Mouse (Mus musculus) kidney, embryonic 14.5 days (tissue): Measurements from ENCODE around the gene Zmym6. TPM values are rescaled to one million over a fixed set of nuclear protein-coding genes. Genes with fewer than 3 reads are reported as not detected.

ENCODE experiments used
- ATAC-seq: fragments of 200-750 bp; cut with Nextera tagmentation; 2 replicates; pipeline ENCODE4 v1.8.0; 2017; ENCODE audit warnings: moderate number of reproducible peaks, mild to moderate bottlenecking, moderate TSS enrichment, moderate library complexity; ENCODE audit not compliant: low FRiP score, low TSS enrichment
- H3K27ac ChIP-seq: fragments of 300-500 bp; sonication (generic); 2 replicates; pipeline ENCODE4 v1.5.1; 2014; ENCODE audit warnings: low read depth, mild to moderate bottlenecking, low read length, moderate library complexity, mixed read lengths
- H3K27me3 ChIP-seq: fragments of 300-500 bp; sonication (generic); 2 replicates; pipeline ENCODE4 v1.6.1; 2014; ENCODE audit warnings: mild to moderate bottlenecking, low read length; ENCODE audit not compliant: control insufficient read depth, insufficient read depth
- H3K36me3 ChIP-seq: fragments of 300-500 bp; sonication (generic); 2 replicates; pipeline ENCODE4 v1.6.1; 2014; ENCODE audit warnings: low read length, mixed read lengths; ENCODE audit not compliant: control insufficient read depth, insufficient read depth
- H3K4me1 ChIP-seq: fragments of 300-500 bp; sonication (generic); 2 replicates; pipeline ENCODE4 v1.6.1; 2014; ENCODE audit warnings: low read length, mixed read lengths; ENCODE audit not compliant: control insufficient read depth, insufficient read depth
- H3K4me2 ChIP-seq: fragments of 300-500 bp; sonication (generic); replicated peaks from 2 replicates; pipeline ENCODE4 v1.6.1; 2014; ENCODE audit warnings: low read depth, mild to moderate bottlenecking, low read length
- H3K4me3 ChIP-seq: fragments of 300-500 bp; sonication (generic); 2 replicates; pipeline ENCODE4 v1.5.1; 2014; ENCODE audit warnings: mild to moderate bottlenecking, low read length
- H3K9ac ChIP-seq: fragments of 300-500 bp; sonication (generic); 2 replicates; pipeline ENCODE4 v1.6.1; 2014; ENCODE audit warnings: low read depth, mild to moderate bottlenecking, low read length, moderate library complexity
- H3K9me3 ChIP-seq: fragments of 300-500 bp; sonication (generic); 2 replicates; pipeline ENCODE4 v1.6.1; 2016; ENCODE audit warnings: low read length; ENCODE audit not compliant: control insufficient read depth
- WGBS: fragments of 180-500 bp; shearing (Covaris S2); extraction: QIAGEN DNeasy Blood & Tissue Kit; methylation state at CpG from one replicate; pipeline ENCODE4 v1.1.7; 2014; 5-methylcytosine and 5-hydroxymethylcytosine counted together
- polyA plus RNA-seq: library from polyadenylated mRNA; unstranded; fragments of >200 nt; fragmentation: Nextera tagmentation; extraction: Ambion mirVana; gene quantifications from 2 replicates; pipeline ENCODE4 v1.2.1, GENCODE M21; 2014

The Zmym6 gene
- 14.4 and 20.4 TPM in 2 replicates for polyA plus RNA-seq

DNA sequence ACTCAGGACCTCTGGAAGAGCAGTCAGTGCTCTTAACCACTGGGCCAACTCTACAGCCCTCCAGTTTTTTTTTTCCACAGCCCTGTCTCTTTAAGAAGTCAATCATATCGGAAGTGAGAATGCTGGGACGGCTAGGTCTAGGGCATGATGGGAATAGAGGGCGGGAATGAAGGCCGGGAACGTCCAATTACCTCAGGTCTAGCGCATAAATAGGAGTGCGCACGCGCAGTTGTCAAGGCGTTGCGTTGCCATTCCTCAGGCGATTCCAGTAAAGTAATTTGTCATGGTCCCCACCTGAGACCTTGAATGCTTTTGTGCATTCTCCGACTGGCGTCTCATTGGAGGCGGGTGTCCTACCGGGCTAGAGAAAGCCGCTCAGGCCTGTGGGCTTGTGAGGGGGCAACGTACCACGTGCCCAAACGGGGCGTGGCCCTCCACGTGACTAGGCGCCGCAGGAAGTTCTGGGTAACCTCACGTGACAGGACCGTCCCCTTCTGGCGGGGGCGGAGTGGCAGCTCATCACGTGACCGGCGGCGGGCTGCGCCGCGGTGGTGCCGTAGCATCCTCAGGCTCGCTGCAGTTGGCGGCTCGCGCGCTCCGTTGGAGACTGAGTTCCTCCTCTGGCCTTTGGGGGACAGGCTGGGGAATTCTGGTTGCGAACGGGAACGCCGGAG, at the start of gene Zmym6:
TSS of gene Zmym6 (plus strand) at position 509 of the 674 bp plus-strand sequence.
- Histone ChIP-seq H3K9ac (peak within 1 kb of the TSS; percentile 71), H3K4me2 (peak within 1 kb of the TSS; percentile 73), H3K4me1 (peaks cover 8% of the 10 kb centered on the region; the same call in 1 of the 2 replicates), H3K9me3 (no peaks in the 10 kb centered on the region), H3K36me3 (no peaks in the 10 kb centered on the region), H3K4me3 (peak within 1 kb of the TSS; percentile 62), H3K27ac (peak within 1 kb of the TSS; percentile 85), H3K27me3 (no peaks in the 10 kb centered on the region)
- peak; percentile 96 for ATAC-seq
- WGBS = under 1% methylated on average over 46 of the region's 46 CpGs

- Histone ChIP-seq H3K36me3 (peaks cover 86% of the 10 kb centered on the region), H3K9me3 (no peaks in the 10 kb centered on the region), H3K4me2 (no peak overlapping the region), H3K27me3 (no peaks in the 10 kb centered on the region), H3K27ac (no peak overlapping the region), H3K9ac (no peak overlapping the region), H3K4me1 (no peaks in the 10 kb centered on the region), H3K4me3 (no peak overlapping the region)
- 91% methylated on average over 3 of the region's 3 CpGs for WGBS
- no peak for ATAC-seq
Observed at GRCm38 (mm10) chr4:127037158-127037557, 40.0 kb upstream of the Zmym6 start.

GRCm38 (mm10) chr4:127037908-127038827, 39.0 kb upstream of the Zmym6 start:
- Histone ChIP-seq H3K36me3 (peaks cover 81% of the 10 kb centered on the region), H3K4me2 (no peak overlapping the region), H3K9me3 (no peaks in the 10 kb centered on the region), H3K4me3 (no peak overlapping the region), H3K27me3 (no peaks in the 10 kb centered on the region), H3K9ac (no peak overlapping the region), H3K27ac (no peak overlapping the region), H3K4me1 (no peaks in the 10 kb centered on the region)
- ATAC-seq = no peak
- 82% methylated on average over 8 of the region's 8 CpGs for WGBS

DNA sequence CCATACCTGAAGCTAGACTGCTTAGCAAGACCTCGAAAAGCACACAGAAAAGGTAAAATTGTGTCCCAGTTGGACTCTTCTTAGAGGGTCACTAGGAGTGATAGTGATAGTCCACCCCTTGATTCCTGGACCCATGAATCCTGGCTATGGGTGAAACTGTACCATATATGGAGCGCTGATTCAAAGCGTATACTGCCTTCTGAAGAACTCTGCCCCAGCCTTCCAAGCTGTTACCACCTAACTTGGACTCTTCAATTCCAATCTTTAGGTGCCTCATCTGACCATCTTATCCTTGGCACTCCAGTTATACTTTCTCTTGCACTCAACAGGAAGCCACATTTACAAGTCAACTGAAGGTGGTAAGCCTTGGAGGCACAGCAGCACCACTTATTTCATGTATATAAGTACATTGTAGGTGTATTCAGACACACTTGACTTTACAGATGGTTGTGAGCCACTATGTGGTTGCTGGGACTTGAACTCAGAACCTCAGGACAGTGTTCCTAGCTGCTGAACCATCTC, 38.3 kb upstream of the Zmym6 start:
- ATAC-seq = no peak

DNA sequence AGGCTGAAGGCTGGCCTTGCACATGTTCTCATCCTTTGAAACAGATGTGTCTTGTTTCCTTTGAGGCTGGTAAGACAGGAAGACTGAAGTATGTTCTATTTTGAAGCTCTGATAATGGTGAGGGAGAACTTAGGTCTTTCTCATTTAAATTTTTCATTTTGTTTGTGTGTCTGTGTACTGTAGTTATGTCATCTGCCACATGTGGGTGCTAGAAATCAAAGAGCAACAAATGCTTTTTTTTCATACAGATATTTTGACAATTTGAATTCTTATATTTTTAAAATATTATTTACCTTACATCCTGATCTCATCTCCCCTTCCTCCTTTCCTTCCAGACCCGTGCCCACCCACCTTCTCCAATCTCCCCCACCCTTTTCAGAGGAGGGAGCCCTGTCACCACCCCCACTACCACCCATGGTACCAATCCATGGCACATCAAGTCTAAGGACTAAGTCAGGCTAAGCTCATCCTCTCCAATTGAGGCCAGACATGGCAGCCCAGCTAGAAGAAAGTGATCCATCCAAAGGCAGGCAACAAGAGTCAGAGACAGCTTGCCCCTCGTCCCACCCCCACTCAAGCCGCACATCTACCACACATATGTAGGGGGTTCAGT, 37.2 kb upstream of the Zmym6 start:
- H3K27ac ChIP-seq = no peak overlapping the region
- no peak overlapping the region for H3K9ac ChIP-seq
- H3K4me2 ChIP-seq = no peak overlapping the region
- H3K4me3 ChIP-seq = no peak overlapping the region
- H3K4me1 ChIP-seq = no peaks in the 10 kb centered on the region
- ATAC-seq = peak; percentile 38; the same call in 1 of the 2 replicates
- H3K9me3 ChIP-seq = no peaks in the 10 kb centered on the region
- 74% methylated on average over 3 of the region's 3 CpGs for whole genome bisulfite sequencing
- H3K27me3 ChIP-seq = no peaks in the 10 kb centered on the region
- peaks cover 68% of the 10 kb centered on the region for H3K36me3 ChIP-seq

More for the DNA sequence above, 38.3 kb upstream of the Zmym6 start:
- Histone ChIP-seq H3K9me3 (no peaks in the 10 kb centered on the region), H3K9ac (no peak overlapping the region), H3K27ac (no peak overlapping the region), H3K36me3 (peaks cover 76% of the 10 kb centered on the region), H3K27me3 (no peaks in the 10 kb centered on the region), H3K4me2 (no peak overlapping the region), H3K4me3 (no peak overlapping the region), H3K4me1 (no peaks in the 10 kb centered on the region)
- 92% methylated on average over 3 of the region's 3 CpGs for WGBS

DNA sequence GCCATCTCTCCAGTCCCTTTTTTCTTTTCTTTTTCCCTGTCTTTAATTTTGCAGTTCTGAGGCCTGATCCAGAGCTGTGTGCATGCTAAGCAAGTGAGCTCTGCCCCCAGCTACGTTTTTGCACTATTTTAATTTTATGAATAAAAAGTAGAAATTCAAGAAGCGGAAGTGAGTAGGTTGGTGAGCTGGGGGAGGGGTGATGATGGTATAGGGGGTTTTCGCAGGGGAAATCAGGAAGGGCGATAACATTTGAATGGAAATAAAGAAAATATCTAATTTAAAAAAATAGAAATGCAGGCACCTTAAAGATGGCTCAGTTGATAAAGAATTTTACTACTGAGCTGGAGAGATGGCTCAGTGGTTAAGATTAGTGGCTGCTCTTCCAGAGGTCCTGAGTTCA, 33.6 kb upstream of the Zmym6 start:
- no peak overlapping the region for H3K27ac ChIP-seq
- no peak for ATAC-seq
- H3K36me3 ChIP-seq = peaks cover 51% of the 10 kb centered on the region
- no peaks in the 10 kb centered on the region for H3K4me1 ChIP-seq
- no peaks in the 10 kb centered on the region for H3K27me3 ChIP-seq
- WGBS = 86% methylated on average over 4 of the region's 4 CpGs
- H3K9ac ChIP-seq = no peak overlapping the region
- no peaks in the 10 kb centered on the region for H3K9me3 ChIP-seq
- H3K4me2 ChIP-seq = no peak overlapping the region
- no peak overlapping the region for H3K4me3 ChIP-seq

DNA sequence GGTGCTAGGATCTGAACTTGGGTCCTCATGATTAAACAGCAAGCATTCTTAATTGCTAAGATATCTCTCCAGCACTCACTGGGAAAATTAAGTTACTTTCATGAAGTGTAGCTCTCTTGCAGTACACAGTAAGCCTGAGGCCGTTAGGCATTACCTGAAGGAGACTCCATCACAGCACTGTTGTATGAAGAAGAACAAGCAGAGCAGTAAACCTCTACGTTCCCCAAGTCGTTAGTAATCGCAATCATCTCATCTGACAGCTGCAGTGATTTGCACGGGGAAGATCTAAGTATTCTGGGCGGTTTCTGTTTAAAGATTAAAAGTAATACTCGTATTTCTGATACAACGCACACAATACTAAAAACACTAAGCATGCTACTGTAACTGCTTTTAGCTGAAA, 26.1 kb upstream of the Zmym6 start:
- WGBS = 82% methylated on average over 8 of the region's 8 CpGs
- H3K9me3 ChIP-seq = no peaks in the 10 kb centered on the region
- H3K27ac ChIP-seq = no peak overlapping the region
- H3K27me3 ChIP-seq = no peaks in the 10 kb centered on the region
- peaks cover 42% of the 10 kb centered on the region for H3K36me3 ChIP-seq
- H3K4me2 ChIP-seq = no peak overlapping the region
- H3K4me3 ChIP-seq = no peak overlapping the region
- no peaks in the 10 kb centered on the region for H3K4me1 ChIP-seq
- no peak for ATAC-seq
- no peak overlapping the region for H3K9ac ChIP-seq

DNA sequence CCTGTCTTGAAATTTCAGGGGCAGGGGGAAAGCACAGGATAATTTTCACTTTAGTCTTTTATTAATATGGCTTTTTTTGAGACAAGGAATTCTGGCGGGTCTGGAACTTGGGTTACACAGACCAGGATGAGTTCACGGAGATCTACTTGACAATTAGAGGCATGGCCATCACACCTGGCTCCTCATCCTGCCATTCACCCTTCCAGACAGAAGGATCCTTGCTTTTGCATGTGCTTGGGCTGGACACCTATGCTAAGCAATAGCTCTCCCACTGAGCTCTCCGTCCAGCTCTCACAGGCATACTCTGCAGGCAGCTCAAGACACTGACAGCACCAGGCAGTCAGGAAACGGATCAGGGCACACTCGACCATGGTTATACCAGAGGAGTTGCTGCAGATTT, 24.1 kb upstream of the Zmym6 start:
- H3K9ac ChIP-seq = no peak overlapping the region
- no peaks in the 10 kb centered on the region for H3K4me1 ChIP-seq
- no peak overlapping the region for H3K27ac ChIP-seq
- H3K4me2 ChIP-seq = no peak overlapping the region
- ATAC-seq = no peak
- 98% methylated on average over 5 of the region's 5 CpGs for WGBS
- peaks cover 47% of the 10 kb centered on the region for H3K36me3 ChIP-seq
- H3K27me3 ChIP-seq = no peaks in the 10 kb centered on the region
- no peaks in the 10 kb centered on the region for H3K9me3 ChIP-seq
- no peak overlapping the region for H3K4me3 ChIP-seq
